ENCODE assay signal across 11 mouse cellular contexts in the genomic region with DNA sequence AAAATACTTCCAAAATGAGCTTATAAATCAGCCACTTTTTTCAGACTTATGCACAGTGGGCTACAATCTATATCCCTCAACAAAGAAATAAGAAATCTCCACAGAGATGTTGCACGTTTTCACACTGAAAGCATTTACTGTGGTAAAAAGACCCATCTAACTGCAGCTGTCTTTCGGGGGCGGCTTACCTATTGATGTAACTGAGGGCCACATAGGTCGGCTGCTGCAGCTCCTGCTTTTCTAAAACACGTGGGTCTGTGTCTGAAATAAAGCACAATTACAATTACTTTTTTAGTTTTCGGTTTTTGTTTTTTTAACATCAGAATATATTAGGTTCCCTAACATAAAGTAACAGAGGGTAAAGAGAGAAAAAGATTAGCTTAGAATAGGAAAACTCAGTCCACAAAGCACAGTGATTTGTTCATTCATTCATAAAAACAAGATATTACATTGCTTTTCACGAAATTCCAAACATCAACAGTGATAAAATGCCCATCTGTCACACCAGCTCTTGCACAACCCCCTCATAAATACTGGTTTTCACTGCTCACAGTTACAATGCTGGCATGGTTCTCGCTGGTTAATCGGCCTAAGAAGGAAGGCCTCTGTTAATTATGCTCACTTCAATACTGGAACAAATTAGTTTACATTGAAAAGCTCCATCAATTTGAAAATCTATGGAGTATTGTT.
DNase-seq lines count a peak whose midpoint lies in the region; ATAC-seq and TF ChIP-seq lines count a peak whose summit lies in the region.
"Had no signal": no experiment of that assay in that cellular context is flagged by ENCODE, and none has a peak within 500 bp of the region (broad histone marks: within the 10 kb centered on the region; RNA-seq: fewer than 3 reads in every experiment).

No protein-coding gene starts in this region.

- no peak for DNase-seq in midbrain, embryonic 10.5 days (ENCODE audit: low spot score)
- DNase-seq in hindbrain, postnatal 0 days (ENCODE audit: low spot score) = peak; percentile 58
- no peak for DNase-seq in natural killer cell, adult 2 months (ENCODE audit: low spot score in 2 of 2)
- DNase-seq in ovary, adult 18-20 months (ENCODE audit: low spot score) = no peak

- WGBS in midbrain, embryonic 12.5 days = 43% methylated on average over 9 of the region's 9 CpGs
- 71% methylated on average over 9 of the region's 9 CpGs for WGBS in midbrain, embryonic 10.5 days
- 6% methylated on average over 9 of the region's 9 CpGs for WGBS in forebrain, embryonic 13.5 days
- 38% methylated on average over 9 of the region's 9 CpGs for WGBS in hindbrain, postnatal 0 days
- 19% methylated on average over 9 of the region's 9 CpGs for WGBS in neural tube, embryonic 15.5 days

- no peak overlapping the region; the same call in 1 of the 2 replicates for H3K4me2 ChIP-seq in midbrain, embryonic 12.5 days (replicated peaks)
- peak overlapping the region; percentile 53 for H3K4me2 ChIP-seq in forebrain, embryonic 13.5 days
- peak overlapping the region; percentile 38 for H3K4me2 ChIP-seq in hindbrain, postnatal 0 days (ENCODE audit: low read depth, low read length)
- 0 out of 2 replicates have a peak overlapping the region, but pooled peaks have one; percentile 21 for H3K4me2 ChIP-seq in neural tube, embryonic 15.5 days
- H3K4me2 ChIP-seq: heart, embryonic 15.5 days; limb, embryonic 13.5 days had no signal

- TF ChIP-seq CTCF in hindbrain, postnatal 0 days (IDR thresholded peaks at IDR 0.05; ENCODE audit: low read depth) = no peak

- peaks cover 33% of the 10 kb centered on the region for H3K4me1 ChIP-seq in midbrain, embryonic 12.5 days
- H3K4me1 ChIP-seq in midbrain, embryonic 10.5 days = peaks cover 15% of the 10 kb centered on the region
- peaks cover 44% of the 10 kb centered on the region for H3K4me1 ChIP-seq in forebrain, embryonic 13.5 days
- H3K4me1 ChIP-seq in hindbrain, postnatal 0 days (ENCODE audit: insufficient read depth, low read length) = 0 out of 2 replicates have a peak, but pooled peaks cover 8% of the 10 kb centered on the region
- peaks cover 24% of the 10 kb centered on the region for H3K4me1 ChIP-seq in neural tube, embryonic 15.5 days
- H3K4me1 ChIP-seq: stomach, embryonic 15.5 days had no signal

- H3K9ac ChIP-seq in midbrain, embryonic 12.5 days (replicated peaks) = no peak overlapping the region
- H3K9ac ChIP-seq in forebrain, embryonic 13.5 days = 0 out of 2 replicates have a peak overlapping the region, but pooled peaks have one; percentile 21
- no peak overlapping the region for H3K9ac ChIP-seq in hindbrain, postnatal 0 days (replicated peaks; ENCODE audit: low read length)
- H3K9ac ChIP-seq in neural tube, embryonic 15.5 days (replicated peaks) = no peak overlapping the region
- H3K9ac ChIP-seq: heart, embryonic 15.5 days; limb, embryonic 13.5 days; stomach, embryonic 15.5 days had no signal

- H3K27me3 ChIP-seq in midbrain, embryonic 12.5 days = no peaks in the 10 kb centered on the region
- H3K27me3 ChIP-seq in midbrain, embryonic 10.5 days (ENCODE audit: low read depth, poor library complexity, severe bottlenecking) = no peaks in the 10 kb centered on the region
- peaks cover 34% of the 10 kb centered on the region for H3K27me3 ChIP-seq in forebrain, embryonic 13.5 days
- H3K27me3 ChIP-seq in hindbrain, postnatal 0 days (ENCODE audit: insufficient read depth, low read length) = no peaks in the 10 kb centered on the region
- H3K27me3 ChIP-seq in neural tube, embryonic 15.5 days (replicated peaks) = no peaks in the 10 kb centered on the region
- H3K27me3 ChIP-seq: heart, embryonic 15.5 days; limb, embryonic 13.5 days; stomach, embryonic 15.5 days had no signal

- ATAC-seq in midbrain, embryonic 12.5 days (ENCODE audit: low FRiP score, low read depth) = peak; percentile 83
- ATAC-seq in forebrain, embryonic 13.5 days = peak; percentile 91
- ATAC-seq in hindbrain, postnatal 0 days = peak; percentile 83
- ATAC-seq in neural tube, embryonic 15.5 days (ENCODE audit: low FRiP score) = peak; percentile 51; the same call in 1 of the 2 replicates

- H3K36me3 ChIP-seq in midbrain, embryonic 12.5 days = no peaks in the 10 kb centered on the region
- H3K36me3 ChIP-seq in midbrain, embryonic 10.5 days = no peaks in the 10 kb centered on the region
- no peaks in the 10 kb centered on the region for H3K36me3 ChIP-seq in forebrain, embryonic 13.5 days (ENCODE audit: poor library complexity, severe bottlenecking)
- no peaks in the 10 kb centered on the region for H3K36me3 ChIP-seq in hindbrain, postnatal 0 days (ENCODE audit: insufficient read depth, low read length)
- no peaks in the 10 kb centered on the region for H3K36me3 ChIP-seq in neural tube, embryonic 15.5 days
- H3K36me3 ChIP-seq: heart, embryonic 15.5 days; limb, embryonic 13.5 days; stomach, embryonic 15.5 days had no signal

- no peaks in the 10 kb centered on the region for H3K9me3 ChIP-seq in midbrain, embryonic 12.5 days
- H3K9me3 ChIP-seq in midbrain, embryonic 10.5 days (replicated peaks) = no peaks in the 10 kb centered on the region
- no peaks in the 10 kb centered on the region for H3K9me3 ChIP-seq in forebrain, embryonic 13.5 days (replicated peaks)
- no peaks in the 10 kb centered on the region for H3K9me3 ChIP-seq in hindbrain, postnatal 0 days (ENCODE audit: low read length)
- no peaks in the 10 kb centered on the region for H3K9me3 ChIP-seq in neural tube, embryonic 15.5 days (replicated peaks)
- H3K9me3 ChIP-seq: heart, embryonic 15.5 days; limb, embryonic 13.5 days; stomach, embryonic 15.5 days had no signal

- peak overlapping the region; percentile 63 for H3K27ac ChIP-seq in midbrain, embryonic 12.5 days (replicated peaks)
- H3K27ac ChIP-seq in midbrain, embryonic 10.5 days (replicated peaks) = no peak overlapping the region
- H3K27ac ChIP-seq in forebrain, embryonic 13.5 days = peak overlapping the region; percentile 85
- peak overlapping the region; percentile 32; the same call in 1 of the 2 replicates for H3K27ac ChIP-seq in hindbrain, postnatal 0 days
- H3K27ac ChIP-seq in neural tube, embryonic 15.5 days (replicated peaks) = 0 out of 2 replicates have a peak overlapping the region, but pooled peaks have one; percentile 9
- H3K27ac ChIP-seq: heart, embryonic 15.5 days; limb, embryonic 13.5 days; macrophage; stomach, embryonic 15.5 days had no signal

- H3K4me3 ChIP-seq in midbrain, embryonic 12.5 days = no peak overlapping the region
- no peak overlapping the region for H3K4me3 ChIP-seq in midbrain, embryonic 10.5 days
- H3K4me3 ChIP-seq in forebrain, embryonic 13.5 days = no peak overlapping the region
- H3K4me3 ChIP-seq in hindbrain, postnatal 0 days (ENCODE audit: low read length) = no peak overlapping the region
- H3K4me3 ChIP-seq in neural tube, embryonic 15.5 days (replicated peaks) = no peak overlapping the region
- H3K4me3 ChIP-seq: heart, embryonic 15.5 days; limb, embryonic 13.5 days; stomach, embryonic 15.5 days had no signal
